Mouse (Mus musculus) kidney, adult 2 months (tissue): ENCODE measurements around the gene Uck1.

ENCODE experiments used
- CTCF ChIP-seq: fragments of 200-500 bp; conservative IDR thresholded peaks from 2 replicates; pipeline ENCODE4 v1.5.1; 2011; ENCODE audit warnings: low read depth, mild to moderate bottlenecking, control low read depth, low read length, moderate library complexity, mixed read lengths; ENCODE audit not compliant: insufficient read depth, insufficient read length
- POLR2A ChIP-seq: fragments of 200-500 bp; IDR thresholded peaks from one replicate; pipeline ENCODE4 v1.6.1; 2011; ENCODE audit warnings: low read depth, low read length, control low read depth

DNA sequence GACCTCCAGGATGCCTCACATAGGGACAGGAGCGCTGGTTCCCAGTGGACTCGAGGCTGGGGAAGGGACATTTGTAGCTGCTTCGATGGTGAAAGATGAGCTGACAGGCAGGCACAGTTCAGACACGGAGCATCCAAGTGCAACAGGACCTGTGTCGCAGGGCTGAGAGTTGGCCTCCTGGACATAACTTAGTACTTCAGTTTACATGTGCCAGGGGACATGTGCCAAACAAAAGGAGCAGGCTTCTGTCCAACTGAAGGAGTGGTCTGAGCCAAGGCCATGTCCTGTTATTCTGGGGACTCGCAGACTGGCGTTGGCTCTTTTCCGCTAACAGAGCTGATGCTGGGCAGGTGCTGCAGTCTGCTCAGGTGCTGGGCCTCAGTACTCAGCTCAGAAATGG lies 34.4 kb upstream of the Uck1 start:
- TF ChIP-seq CTCF, result no peak
- no peak for TF ChIP-seq POLR2A
